Mouse (Mus musculus) spleen, adult 2 months (tissue): ENCODE results near the gene Rflna.

ENCODE experiments used
- CTCF ChIP-seq: fragments of 200-500 bp; IDR thresholded peaks from 2 replicates; pipeline ENCODE4 v1.5.1; 2011; ENCODE audit warnings: mild to moderate bottlenecking, inconsistent platforms; ENCODE audit not compliant: insufficient read depth, insufficient read length, insufficient replicate concordance; ENCODE audit errors: extremely low read depth
- POLR2A ChIP-seq: fragments of 200-500 bp; IDR thresholded peaks from 2 replicates; pipeline ENCODE4 v1.6.1; 2011; ENCODE audit warnings: low read depth, low read length, inconsistent platforms

- no peak for TF ChIP-seq CTCF
- TF ChIP-seq POLR2A: no peak
Observed at GRCm38 (mm10) chr5:125003873-125004255, 843 bp downstream of the Rflna start.
